Mouse (Mus musculus) spleen, postnatal 36 days (tissue): ENCODE results near the gene Fcna.

ENCODE experiments used
- DNase-seq, 2 experiments: peaks; one replicate each; pipeline ENCODE4 v3.0.0; 2022; ENCODE audit warnings: low spot score in 2 of 2, mixed read lengths in 1 of 2

Gene Fcna

GRCm38 (mm10) chr2:25578796-25579736, 48.8 kb downstream of the Fcna start:
- DNase-seq: no peak

- DNase-seq: no peak
Observed at GRCm38 (mm10) chr2:25577951-25578795, 49.7 kb downstream of the Fcna start.

GRCm38 (mm10) chr2:25576965-25577891, 50.6 kb downstream of the Fcna start:
- no peak for DNase-seq

- DNase-seq: no peak
Observed at GRCm38 (mm10) chr2:25576028-25576850, 51.6 kb downstream of the Fcna start.

GRCm38 (mm10) chr2:25575432-25576027, 52.3 kb downstream of the Fcna start:
- peak; percentile 50 to 54 for DNase-seq
